In the genomic region with DNA sequence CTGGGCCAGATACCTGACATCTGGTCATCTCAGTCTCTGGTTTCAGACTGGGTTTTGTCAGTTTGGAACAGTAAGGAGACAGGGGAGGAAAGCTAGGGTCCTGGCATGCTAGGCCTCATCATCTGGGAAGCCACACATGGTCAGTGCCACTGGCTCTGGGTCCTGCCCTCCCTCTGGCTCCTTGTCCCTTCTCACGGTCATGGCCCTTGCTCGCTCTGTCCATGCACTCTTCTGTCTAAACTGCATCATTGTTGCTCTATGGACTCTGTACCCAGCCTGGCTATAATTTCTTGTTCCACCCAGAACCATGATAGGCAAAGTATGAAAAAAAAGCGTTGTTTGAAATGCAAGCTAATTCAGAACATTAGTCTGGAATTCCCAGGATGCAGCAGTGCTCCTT, we compare ENCODE assay signal across 26 mouse cellular contexts. TPM values are rescaled to one million over a fixed set of nuclear protein-coding genes. Genes with fewer than 3 reads are reported as not detected.
"Had no signal": no experiment of that assay in that cellular context is flagged by ENCODE, and none has a peak within 500 bp of the region (broad histone marks: within the 10 kb centered on the region; RNA-seq: fewer than 3 reads in every experiment).

No protein-coding gene starts in this region.

- H3K4me3 ChIP-seq: kidney, embryonic 15.5 days; limb, embryonic 12.5 days; limb, embryonic 15.5 days; midbrain, embryonic 12.5 days; midbrain, embryonic 15.5 days; neural tube, embryonic 12.5 days; neural tube, embryonic 15.5 days had no signal

- H3K27me3 ChIP-seq: kidney, embryonic 15.5 days; limb, embryonic 12.5 days; limb, embryonic 15.5 days; midbrain, embryonic 12.5 days; midbrain, embryonic 15.5 days; neural tube, embryonic 12.5 days; neural tube, embryonic 15.5 days had no signal

- H3K36me3 ChIP-seq: limb, embryonic 12.5 days; limb, embryonic 15.5 days; midbrain, embryonic 12.5 days; midbrain, embryonic 15.5 days had no signal

- DNase-seq: left cerebral cortex, postnatal 4 days; liver, postnatal 0 days; lung, embryonic 14.5 days; right cerebral cortex, adult 18-20 months; right cerebral cortex, postnatal 14 days; right cerebral cortex, postnatal 4 days; thymus, adult 2 months; thymus, postnatal 14 days; thymus, postnatal 4 days had no signal

RNA-seq across cellular contexts. Expression of gene Vmn1r40, which starts 52.3 kb away (rescaled TPM):
- total RNA-seq: layer of hippocampus, postnatal 14 days; left cerebral cortex, adult 8-10 months; left cerebral cortex, postnatal 14 days; left cerebral cortex, postnatal 4 days; megakaryocyte, adult 5-6 weeks had no signal
- polyA plus RNA-seq: kidney, embryonic 15.5 days; limb, embryonic 12.5 days; limb, embryonic 15.5 days; liver, embryonic 11.5 days; liver, embryonic 14.5 days; liver, postnatal 0 days; lung, embryonic 14.5 days; lung, postnatal 0 days; macrophage; midbrain, embryonic 12.5 days; midbrain, embryonic 15.5 days; neural tube, embryonic 12.5 days; neural tube, embryonic 15.5 days; stomach, embryonic 14.5 days; stomach, postnatal 0 days; thymus, adult 2 months had no signal
